Mouse (Mus musculus): ENCODE results near the gene Rab8b.

Rab8b gene

DNA sequence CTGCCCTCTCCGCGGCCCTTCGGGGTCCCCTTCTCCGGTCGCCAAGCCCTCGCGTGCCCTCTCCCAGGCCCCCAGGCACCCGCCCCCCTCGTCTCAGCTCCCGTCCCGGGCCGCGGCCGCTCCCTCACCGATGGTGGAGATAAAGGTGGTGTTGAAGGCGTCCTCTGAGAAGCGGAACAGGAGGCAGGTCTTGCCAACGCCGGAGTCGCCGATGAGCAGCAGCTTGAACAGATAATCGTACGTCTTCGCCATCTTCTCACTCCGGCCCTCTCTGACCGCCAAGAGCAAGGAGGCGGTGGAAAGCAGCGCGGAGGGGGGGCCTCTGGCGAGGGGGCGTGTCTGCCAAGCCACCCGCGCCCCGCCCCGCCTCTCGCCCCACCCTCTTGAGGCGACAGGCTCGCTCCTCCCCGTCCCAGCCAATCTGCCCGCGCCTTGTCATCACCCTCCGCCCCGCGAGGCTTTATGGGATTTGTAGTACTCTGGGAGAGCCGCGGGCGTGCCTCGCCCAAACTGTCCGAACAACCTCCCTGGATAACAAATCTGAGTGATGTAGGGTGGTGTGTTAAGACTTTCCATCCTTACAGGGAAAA is at the start of gene Rab8b:
Gene Rab8b (minus strand): TSS at position 306 of the 590 bp plus-strand sequence.
- DNase-seq (ENCODE audit: low spot score in 2 of 2), result peak; percentile 96 to 97

DNA sequence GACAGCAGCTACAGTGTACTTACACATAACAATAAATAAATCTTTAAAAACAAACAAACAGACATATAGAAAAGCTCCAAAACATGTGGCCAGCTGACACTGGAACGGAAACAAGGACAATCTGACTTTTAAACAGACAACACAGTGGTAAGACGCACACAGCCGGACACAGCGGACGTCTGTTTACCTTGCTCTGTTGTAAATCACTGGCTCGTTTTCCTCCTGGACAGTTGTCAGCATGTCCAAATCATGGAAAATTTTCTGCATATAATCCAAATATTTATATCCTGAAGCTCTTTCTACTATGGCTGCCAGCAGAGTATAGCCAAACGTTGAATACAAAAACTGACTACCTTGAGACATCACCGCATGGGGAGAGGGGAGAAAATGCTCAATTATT is 48.0 kb upstream of the Rab8b start:
- DNase-seq (ENCODE audit: low spot score in 2 of 2), result no peak

DNA sequence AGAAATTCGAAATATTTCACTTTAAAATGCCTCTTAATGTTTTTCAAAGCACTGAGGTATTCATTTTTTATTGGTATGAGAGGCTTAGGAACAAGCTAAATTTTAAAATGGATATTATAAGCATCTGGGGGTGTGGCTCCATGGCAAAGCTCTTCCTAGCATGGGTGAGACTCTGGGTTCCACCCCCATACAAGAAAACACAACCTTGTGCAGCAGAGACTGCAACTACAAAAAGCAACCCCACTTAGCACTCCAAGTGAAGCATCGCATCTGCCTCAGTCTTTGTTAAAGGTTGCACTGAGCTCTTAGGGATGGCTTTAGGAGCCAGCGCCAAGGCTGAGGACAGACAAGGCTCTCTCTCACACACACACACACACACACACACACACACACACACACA is 42.0 kb upstream of the Rab8b start:
- DNase-seq (ENCODE audit: low spot score in 2 of 2), result no peak

DNA sequence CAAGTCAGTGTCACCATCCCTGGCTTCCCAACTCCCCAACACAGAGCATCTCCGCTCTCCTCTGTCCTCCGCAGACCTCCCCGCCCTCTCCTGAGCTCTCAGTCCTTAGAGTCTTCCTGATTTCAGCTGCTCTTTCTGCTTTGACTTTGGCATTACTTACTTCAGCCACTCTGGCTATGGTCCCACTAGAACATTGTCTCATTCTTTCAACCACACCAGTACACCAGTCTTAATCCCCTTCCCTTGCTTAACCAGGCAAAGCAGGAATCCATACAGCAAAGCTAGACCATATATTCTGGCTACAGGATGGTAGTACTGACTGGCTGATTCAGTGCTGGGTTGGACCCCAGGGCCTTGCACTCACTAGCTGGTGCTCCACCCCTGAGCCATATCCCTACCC is 38.0 kb upstream of the Rab8b start:
- no peak for DNase-seq (ENCODE audit: low spot score in 2 of 2)

DNA sequence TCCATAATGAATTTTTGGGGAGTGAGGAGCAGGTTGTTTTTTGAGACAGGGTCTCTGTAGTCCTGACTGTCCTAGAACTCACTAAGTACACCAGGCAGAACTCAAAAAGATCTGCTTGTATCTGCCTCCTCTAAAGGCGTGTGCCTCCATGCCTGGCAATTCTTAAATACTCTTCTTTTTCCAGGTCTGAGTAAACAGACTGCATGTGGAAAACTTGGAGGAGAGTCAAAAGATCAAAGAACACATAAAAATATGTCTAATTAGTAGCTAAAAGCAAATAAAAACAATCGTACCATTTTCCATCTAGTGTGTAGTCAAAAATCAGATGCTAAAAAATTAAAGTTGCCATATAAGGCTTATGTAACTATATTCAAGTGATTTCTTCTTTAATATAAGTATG is 33.4 kb upstream of the Rab8b start:
- DNase-seq (ENCODE audit: low spot score in 2 of 2), result no peak

DNA sequence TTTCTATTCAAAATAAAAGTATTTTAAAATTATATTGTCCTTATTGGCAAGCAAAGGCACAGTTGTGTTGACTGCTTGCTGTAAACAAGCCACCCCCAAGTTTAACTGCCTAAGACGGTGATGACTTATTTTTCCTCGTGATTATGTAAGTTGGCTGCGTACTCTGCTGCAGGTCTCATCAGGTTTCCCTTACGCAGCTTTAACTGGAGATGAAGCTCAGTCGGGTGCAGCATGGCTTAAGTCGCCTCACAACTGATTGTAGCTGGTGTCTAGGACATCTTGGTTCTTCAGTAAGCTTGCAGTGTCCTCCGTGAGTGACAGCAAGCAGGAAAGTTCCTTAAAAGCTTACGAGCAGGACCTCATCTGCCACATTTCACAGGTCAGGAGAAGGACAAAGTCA is 32.8 kb upstream of the Rab8b start:
- no peak for DNase-seq (ENCODE audit: low spot score in 2 of 2)

DNA sequence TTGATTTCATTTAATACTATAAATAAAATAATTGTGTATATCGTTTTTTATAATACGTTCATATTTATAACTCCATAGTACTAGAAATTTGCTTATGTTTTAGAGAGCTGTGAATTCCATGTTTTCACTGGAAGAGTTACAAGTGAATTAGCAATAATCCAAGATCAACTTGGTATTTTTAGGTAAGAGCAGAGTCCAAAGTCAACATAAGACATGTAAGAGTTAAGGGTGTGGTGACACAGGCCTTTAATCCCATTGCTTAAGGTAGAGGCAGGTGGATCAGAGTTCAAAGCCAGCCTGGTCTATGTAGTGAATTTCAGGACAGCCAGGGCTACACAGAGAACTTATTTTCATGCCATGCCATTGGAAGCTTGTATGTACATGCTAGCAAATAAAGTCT is 29.0 kb upstream of the Rab8b start:
- DNase-seq (ENCODE audit: low spot score in 2 of 2), result no peak

DNA sequence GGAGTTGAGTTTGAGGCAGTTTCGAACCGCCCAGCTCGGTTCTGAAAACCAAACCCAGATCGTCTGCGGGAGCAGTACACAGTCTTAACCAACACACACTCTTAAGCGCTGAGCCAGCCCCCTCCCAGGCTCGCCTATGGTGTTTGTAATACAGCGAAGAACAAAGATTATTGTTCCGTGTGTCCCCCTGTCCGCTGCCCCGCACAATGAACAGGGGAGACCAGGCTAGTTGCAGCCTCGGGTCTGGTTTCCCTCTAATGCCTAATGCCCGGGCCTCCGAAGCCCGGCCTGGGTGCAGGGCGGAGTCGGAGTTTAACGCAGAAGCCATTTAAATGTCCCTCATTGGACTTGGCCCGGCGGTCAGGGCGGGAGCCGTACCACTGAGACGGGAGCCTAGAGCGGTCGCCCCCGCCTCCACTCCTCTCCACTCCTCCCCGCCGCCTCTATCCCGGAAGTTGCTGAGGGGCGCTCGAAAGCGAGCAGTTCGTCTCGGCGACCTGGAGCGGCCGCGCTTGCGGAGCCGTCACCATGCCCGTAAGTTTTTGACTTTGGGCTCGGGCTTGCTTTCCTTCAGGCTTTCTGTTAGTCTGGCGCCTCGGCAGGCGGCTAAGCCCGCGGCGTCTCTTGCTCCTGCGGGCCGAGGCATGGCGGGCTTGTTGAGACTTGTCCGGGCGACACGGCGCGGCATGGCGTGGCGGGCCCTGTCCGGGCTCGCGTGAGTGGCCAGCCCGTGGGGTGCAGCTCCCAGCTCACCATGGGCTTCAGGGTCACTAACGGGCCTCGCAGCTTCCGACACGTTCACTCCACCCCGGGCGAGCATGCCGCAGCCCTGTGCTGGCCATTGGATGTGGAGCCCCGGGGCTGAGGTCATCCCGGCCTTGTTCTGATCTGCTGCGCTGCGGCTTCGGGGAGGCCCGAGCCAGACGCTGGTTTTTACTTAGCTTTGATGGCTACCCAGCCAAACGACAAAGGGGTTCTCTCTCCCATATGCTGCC is 26.5 kb upstream of the Rab8b start, which contains the start of gene Rps27l:
Gene Rps27l (plus strand): TSS at position 440 of the 995 bp plus-strand sequence.
- peak; percentile 94 to 95 for DNase-seq (ENCODE audit: low spot score in 2 of 2)

DNA sequence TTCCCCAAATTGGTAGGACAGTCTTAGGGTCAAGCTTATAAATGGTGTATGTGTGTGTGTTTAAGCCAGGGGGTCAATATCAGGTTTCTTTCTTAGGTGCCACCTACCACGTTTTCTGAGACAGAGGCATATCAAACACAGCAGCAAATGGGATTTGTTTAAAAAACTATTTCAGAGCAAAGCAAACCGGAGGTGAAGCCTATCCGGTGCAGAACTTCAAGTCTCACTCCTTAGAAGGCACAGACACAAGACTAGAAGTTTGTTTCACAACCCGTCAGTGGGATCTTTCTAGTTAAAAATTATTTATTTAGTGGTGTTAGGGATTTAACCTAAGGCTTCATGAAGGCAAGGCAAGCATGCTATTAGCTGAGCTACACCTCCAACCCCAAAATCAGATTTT is 25.7 kb upstream of the Rab8b start:
- DNase-seq (ENCODE audit: low spot score in 2 of 2), result no peak

DNA sequence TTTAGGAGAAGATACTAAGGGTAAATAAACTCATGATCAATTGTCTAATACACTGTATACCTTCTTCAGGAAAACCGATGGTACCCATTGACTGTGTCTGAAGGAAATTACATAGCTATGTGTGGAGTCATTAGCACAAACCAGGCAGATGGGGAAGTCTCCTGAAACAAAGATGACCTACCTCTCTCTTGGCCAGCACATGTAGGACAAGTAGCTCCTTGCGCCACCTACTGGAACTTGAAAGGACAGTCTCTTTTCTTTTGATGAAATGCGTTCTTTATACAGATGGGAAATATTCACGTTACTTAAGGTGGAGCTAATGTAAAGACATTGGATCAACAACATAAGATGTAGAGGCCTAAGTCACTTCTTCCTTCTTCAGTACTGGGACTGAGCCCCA is 19.3 kb upstream of the Rab8b start:
- peak; percentile 44 to 71 for DNase-seq (ENCODE audit: low spot score in 2 of 2)

DNA sequence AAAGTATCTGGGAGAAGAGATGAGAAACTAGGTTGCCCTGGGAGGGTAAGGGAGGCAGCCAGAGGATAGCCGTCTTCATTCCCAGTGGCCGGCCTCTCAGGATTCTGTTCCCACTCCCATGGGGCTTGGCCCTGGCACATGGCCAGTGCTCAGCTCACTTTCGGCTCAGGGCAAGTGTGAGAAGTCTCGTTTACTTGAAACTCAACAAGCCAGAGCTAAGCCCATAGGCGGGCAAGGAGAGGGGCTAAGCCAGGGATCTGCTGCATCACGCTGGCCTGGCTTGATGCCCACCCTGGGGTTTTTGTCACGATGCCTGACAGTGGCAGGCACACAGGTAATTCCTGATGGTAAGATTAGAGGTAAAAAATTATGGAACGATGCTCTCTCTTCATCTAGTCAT is 18.0 kb upstream of the Rab8b start:
- DNase-seq (ENCODE audit: low spot score in 2 of 2), result no peak

DNA sequence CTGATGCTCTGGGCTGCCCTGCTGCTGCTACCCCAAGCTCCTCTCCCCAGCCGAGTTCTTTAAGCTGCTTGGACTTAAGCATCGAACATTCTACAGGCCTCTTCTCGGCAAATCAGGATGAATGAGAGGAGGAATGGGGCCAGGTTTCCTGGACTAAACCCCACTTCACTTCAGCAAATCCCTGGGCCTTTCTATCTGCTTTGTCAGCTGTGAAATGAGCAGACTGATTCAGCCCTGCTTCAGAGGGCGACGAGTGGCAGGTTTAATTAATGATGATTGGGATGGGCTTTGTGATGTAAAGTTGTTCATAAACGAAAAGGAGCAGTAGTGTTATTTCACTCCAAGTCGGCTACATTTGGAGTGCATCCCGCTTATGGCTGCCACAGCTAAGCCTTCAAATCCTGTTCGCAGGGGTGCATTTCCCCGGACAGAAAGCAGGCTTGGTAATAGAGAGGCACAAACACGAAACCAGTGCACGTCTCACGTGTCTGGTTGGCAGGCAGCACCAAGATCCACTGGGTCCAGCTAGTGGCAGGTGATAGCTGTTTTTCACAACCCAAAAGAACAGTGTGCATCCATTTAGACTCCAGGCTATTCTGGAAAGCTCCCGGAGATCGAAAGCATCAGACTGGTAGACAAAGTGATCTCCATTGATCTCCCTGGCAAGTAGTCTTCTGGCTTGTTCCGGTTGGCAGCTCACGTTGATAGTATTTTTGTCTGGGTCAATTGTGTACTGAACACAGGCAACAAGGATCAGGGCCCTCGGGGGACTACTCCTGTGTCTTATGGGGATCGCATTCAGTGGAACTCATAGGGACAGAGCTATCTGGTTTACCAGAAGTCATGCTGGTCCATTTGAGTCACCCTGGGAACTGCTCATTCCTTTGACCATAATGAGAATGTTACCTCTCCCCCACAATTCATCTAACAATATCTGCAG is 14.7 kb upstream of the Rab8b start:
- DNase-seq (ENCODE audit: low spot score in 2 of 2), result no peak

DNA sequence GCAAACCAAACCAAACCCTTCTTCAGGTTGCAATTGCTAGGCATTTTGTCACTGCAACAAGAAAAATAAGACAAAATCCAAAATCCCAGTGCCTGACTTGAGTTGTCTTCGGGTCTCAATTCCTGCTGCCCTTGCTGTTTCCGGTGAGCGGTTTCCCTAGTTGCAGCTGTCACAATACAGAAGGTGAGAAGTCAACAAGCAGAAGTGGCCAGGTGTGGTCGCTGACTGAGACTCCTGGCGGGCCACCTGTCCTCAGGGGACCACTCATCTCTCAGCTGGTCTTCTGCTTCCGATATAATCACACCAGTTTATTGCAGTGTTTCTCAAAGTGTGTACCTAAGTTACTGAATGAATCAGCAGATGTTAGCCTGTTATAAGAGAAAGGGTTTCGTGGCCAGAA is 10.9 kb upstream of the Rab8b start:
- DNase-seq (ENCODE audit: low spot score in 2 of 2), result no peak

DNA sequence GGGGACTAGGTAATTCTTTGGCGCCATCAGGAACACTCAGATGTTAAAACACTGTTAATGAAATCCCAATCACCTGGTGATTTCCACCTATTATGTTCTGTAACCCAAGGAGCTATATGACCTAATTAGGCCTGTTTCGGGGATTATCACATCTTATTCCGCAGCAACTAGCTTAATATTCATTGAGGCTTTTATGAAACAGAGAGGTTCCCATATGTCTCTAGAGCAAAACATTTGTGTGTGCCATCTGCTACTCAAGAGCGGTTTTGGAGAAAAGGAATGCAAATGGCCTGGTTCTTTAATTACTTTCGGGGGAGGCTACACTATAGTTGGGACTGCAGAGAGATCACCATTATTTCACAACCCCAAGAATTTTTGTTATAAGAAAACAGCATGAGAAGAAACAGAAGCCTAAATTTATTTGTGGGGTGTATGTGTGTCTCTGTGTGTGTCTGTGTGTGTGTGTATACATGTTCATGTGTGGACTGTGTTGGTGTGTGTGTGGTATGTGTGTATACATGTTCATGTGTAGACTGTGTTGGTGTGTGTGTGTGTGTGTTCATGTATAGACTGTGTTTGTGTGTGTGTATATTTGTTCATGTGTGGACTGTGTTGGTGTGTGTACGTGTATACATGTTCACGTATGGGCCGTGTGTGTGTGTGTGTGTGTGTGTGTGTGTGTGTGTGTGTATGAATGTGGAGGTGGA is 8.4 kb upstream of the Rab8b start:
- no peak for DNase-seq (ENCODE audit: low spot score in 2 of 2)

DNA sequence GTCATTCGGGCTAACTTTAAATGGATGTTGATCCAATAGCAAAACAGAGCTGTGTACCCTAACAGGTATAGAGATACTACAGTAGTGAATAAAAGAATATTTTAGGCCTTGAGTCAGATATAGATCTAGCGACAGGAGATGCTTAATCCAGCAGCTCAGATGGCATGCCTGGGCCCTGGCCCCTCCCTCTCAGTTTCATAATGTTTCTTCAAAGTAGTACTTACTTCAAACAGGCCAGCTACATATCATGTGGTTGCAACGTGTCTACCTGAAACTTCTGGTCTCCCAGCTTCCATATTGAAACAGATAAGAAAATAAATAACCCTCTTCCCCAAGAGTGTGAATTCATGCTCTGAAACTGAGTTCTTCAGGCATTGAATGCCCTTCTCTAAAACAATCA is 6.4 kb upstream of the Rab8b start:
- DNase-seq (ENCODE audit: low spot score in 2 of 2), result no peak

DNA sequence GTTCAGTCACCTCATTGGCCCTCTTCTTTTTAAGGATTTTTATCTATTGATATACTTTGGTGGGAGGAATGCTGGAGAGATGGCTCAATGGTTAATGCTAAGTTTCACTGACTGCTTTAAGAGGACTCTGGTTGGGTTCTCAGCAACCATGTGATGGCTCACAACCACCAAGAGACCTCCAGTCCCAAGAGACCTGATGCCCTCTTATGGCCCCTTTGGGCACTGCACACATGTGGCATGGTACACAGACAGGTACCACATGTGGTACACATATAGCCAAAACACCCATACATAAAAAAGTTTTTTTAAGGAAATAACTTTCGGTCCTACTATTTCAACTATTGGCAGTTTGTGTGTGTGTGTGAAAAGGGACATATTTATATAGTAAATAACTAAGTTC is 2.6 kb upstream of the Rab8b start:
- DNase-seq (ENCODE audit: low spot score in 2 of 2), result no peak

DNA sequence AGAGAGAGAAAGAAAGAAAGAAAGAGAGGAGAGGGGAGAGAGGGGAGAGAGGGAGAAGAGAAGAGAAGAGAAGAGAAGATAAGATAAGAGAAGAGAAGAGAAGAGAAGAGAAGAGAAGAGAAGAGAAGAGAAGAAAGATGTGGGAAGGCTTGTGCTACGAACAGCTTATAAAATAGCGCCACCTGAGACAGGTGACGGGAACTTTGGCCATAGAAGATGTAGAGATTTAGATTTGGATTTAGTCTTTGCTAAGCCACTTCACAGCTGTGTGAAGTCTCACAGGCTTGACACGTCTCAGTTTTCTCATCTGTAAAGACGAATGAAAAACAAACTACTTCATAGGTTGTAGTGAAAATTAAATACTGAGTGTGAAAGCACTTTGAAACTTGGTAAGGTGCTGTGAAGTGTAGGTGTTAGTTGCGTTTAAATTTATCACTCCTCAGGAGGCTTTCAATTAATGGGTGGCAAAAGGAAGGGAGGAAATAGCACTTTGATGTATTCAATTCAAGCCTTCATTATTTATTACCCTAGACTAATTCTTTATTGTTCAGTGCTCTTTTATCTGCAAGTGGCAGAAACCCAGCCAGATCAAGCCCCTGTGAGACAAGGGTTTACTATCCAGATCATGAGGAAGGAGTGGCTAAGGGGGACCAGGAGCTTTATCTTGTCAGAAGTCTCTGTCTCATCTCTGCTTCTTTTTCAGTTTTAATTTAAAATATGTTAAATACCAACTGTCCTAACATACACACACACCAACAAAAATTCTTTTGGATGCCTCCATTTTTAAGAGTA is 1.2 kb upstream of the Rab8b start:
- DNase-seq (ENCODE audit: low spot score in 2 of 2), result no peak

DNA sequence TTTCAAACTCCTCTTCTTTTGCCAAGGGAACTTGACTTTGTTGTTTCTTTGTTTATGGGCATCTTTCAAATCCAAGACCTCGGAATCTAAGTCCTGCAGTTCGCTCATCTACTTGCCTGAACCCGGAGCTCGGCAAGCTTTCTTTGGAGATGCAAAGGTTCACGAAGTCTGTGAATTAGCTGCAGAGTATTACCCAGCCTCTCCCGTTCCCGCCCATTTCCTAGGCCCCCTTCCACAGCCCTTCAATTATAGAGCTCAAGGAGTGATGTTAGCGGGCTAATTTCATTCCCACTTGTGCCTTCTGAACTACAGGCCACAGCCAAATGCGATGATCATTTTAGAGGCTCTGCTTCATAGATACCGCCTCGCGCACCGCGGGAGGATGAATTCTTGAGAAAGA is 494 bp upstream of the Rab8b start:
- DNase-seq (ENCODE audit: low spot score in 2 of 2), result no peak

DNA sequence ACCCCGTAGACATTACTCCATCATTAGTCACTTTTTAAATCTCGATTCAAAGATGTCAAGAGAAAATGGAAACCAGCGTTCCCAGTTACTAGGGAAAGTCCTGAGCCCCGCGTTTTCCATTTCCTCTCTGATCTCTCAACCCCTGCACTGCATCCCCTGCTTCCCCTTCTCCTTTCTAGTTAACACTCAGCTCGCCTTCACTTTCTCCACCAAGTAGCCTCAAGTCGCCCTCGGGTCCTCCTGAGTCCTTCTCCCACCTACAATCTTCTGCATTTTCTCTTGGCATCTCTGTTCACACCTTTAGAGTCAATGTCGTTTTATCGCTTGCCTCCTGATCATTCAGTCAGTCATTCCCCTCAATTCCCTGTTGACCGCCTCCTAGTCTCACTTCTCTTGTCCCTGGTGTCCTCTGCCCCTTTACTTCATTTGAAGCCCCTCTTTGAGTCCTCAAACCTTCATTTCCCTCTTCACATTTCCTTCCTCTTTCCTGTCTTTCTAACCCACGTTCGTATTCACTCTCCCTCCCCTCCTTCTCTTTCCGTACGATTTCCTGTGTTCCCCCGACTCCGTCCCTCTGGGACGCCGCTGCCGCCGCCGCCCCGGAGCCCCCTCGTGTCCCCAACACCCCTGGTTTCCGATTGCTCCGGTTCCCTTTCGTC is 686 bp downstream of the Rab8b start:
- peak; percentile 29 to 39 for DNase-seq (ENCODE audit: low spot score in 2 of 2)

DNA sequence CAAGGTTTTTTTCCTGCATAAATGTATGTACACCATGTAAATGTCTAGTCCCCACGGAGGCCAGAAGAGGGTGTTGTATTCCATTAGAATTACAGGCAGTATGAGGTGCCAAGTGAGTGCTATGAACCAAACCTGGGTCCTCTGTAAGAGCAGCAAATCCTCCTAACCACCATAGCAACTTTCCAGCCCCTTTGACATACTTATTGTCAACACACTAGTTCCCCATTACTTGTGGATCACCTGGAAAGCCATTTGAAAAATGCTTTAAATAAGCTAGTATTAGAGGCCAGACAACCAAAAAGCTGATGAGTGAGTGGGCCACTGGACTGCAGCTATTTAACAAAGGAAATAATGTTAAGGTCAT is 1.6 kb downstream of the Rab8b start:
- no peak for DNase-seq (ENCODE audit: low spot score in 2 of 2)
